Mouse (Mus musculus) olfactory bulb, adult 2 months (tissue): Measurements from ENCODE around the gene Lrrtm4.

Source experiments
- CTCF ChIP-seq: fragments of 200-500 bp; IDR thresholded peaks from 2 replicates; pipeline ENCODE4 v1.5.1; 2012; ENCODE audit warnings: low read depth, mild to moderate bottlenecking, low read length, moderate library complexity; ENCODE audit not compliant: insufficient read depth
- POLR2A ChIP-seq: fragments of 200-500 bp; IDR thresholded peaks from 2 replicates; pipeline ENCODE4 v1.6.1; 2012; ENCODE audit warnings: mild to moderate bottlenecking, low read depth, low read length, moderate library complexity; ENCODE audit not compliant: insufficient read depth

- TF ChIP-seq CTCF (no peak), POLR2A (no peak)
Observed at GRCm38 (mm10) chr6:80162585-80162984, 143.9 kb downstream of the Lrrtm4 start.
